Mouse (Mus musculus): ENCODE measurements at regions not wholly inside any gene's neighbourhood (a gene's known extent, or its start where the extent isn't known, plus 50 kb on each side); places are given as distances from the start of the nearest gene placed in this dataset.

DNA sequence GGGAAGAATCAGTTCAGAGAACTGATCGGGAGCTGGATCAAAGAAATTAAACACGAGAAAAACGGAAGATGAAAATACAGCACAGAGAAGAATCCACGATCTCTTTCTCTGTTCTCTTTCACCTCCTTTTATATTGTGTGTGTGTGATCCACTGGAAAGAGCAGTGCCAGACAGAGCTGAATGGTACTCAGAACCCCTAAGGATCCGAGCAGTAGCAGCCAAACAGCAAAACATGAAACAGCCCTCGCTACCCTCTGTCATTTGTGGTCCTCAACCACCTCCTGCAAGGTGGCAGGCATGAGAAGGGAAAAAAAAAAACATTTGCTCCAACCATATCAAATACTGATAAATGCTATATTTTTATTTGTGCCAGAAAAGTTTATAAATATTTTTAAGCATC, 253.4 kb downstream of the Nup35 start:
- Histone ChIP-seq H3K4me1 (ENCODE audit: control insufficient read depth, insufficient read depth, low read length) (no peaks in the 10 kb centered on the region), H3K4me3 (ENCODE audit: insufficient read depth, low read depth, low read length) (no peak overlapping the region), H3K27ac (ENCODE audit: insufficient read depth, low read depth, low read length) (no peak overlapping the region), H3K36me3 (ENCODE audit: control insufficient read depth, insufficient read depth, low read length) (no peaks in the 10 kb centered on the region), H3K27me3 (replicated peaks; ENCODE audit: control insufficient read depth, insufficient read depth, low read length) (no peaks in the 10 kb centered on the region)
- WGBS: 80% methylated on average over 6 of the region's 6 CpGs
- no peak for DNase-seq
- TF ChIP-seq CTCF (conservative IDR thresholded peaks at IDR 0.05; ENCODE audit: insufficient read depth, insufficient read length, low read depth, low read length): no peak
- TF ChIP-seq POLR2A (IDR thresholded peaks at IDR 0.05; ENCODE audit: low read depth, low read length): no peak

DNA sequence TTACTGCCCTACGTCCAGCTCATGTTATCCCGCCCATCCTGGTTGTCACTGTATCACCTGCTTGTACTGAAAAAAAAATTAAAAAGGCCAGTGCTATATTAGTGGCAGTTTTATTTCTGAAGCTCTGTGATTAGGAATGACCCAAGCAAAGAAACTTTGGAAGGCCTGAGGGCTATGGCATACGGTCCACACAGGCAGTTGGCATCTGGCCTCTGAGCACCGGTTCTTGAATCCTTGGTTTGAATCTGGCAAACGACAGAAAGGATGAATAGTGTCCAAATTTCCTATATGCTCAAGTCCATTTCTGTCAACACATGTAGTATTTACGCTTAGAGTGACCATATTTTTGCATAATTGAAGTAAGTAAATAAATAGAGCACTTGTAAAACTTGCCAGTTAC, 254.3 kb downstream of the Nup35 start:
- no peak for TF ChIP-seq CTCF (conservative IDR thresholded peaks at IDR 0.05; ENCODE audit: insufficient read depth, insufficient read length, low read depth, low read length)
- TF ChIP-seq POLR2A (IDR thresholded peaks at IDR 0.05; ENCODE audit: low read depth, low read length): no peak
- Histone ChIP-seq H3K4me1 (ENCODE audit: control insufficient read depth, insufficient read depth, low read length) (no peaks in the 10 kb centered on the region), H3K27ac (ENCODE audit: insufficient read depth, low read depth, low read length) (no peak overlapping the region), H3K27me3 (replicated peaks; ENCODE audit: control insufficient read depth, insufficient read depth, low read length) (no peaks in the 10 kb centered on the region), H3K36me3 (ENCODE audit: control insufficient read depth, insufficient read depth, low read length) (no peaks in the 10 kb centered on the region), H3K4me3 (ENCODE audit: insufficient read depth, low read depth, low read length) (no peak overlapping the region)
- WGBS: 87% methylated on average over 6 of the region's 6 CpGs
- no peak for DNase-seq

DNA sequence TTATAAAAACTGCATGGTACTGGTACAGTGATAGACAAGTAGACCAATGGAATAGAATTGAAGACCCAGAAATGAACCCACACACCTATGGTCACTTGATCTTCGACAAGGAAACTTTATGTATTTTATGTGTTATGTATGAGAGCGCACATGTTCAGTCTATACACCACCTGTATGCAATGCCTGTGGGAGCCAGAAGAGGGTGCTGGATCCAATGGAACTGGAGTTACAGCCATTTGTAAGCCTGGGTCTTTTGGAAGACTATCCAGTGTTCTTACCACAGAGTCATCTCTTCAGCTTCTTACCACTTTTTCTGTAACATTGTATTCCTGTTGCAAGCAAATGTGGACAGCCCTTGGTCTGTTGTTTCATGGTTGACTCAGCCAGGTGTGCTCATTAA, 261.4 kb downstream of the Nup35 start:
- WGBS: 88% methylated on average over 2 of the region's 2 CpGs
- no peak for DNase-seq
- no peak overlapping the region for H3K27ac ChIP-seq (ENCODE audit: insufficient read depth, low read depth, low read length)
- no peak overlapping the region for H3K4me3 ChIP-seq (ENCODE audit: insufficient read depth, low read depth, low read length)
- no peaks in the 10 kb centered on the region for H3K27me3 ChIP-seq (replicated peaks; ENCODE audit: control insufficient read depth, insufficient read depth, low read length)
- no peaks in the 10 kb centered on the region for H3K4me1 ChIP-seq (ENCODE audit: control insufficient read depth, insufficient read depth, low read length)
- TF ChIP-seq CTCF (conservative IDR thresholded peaks at IDR 0.05; ENCODE audit: insufficient read depth, insufficient read length, low read depth, low read length): peak; percentile 24; the same call in 1 of the 2 replicates
- TF ChIP-seq POLR2A (IDR thresholded peaks at IDR 0.05; ENCODE audit: low read depth, low read length): no peak
- no peaks in the 10 kb centered on the region for H3K36me3 ChIP-seq (ENCODE audit: control insufficient read depth, insufficient read depth, low read length)

DNA sequence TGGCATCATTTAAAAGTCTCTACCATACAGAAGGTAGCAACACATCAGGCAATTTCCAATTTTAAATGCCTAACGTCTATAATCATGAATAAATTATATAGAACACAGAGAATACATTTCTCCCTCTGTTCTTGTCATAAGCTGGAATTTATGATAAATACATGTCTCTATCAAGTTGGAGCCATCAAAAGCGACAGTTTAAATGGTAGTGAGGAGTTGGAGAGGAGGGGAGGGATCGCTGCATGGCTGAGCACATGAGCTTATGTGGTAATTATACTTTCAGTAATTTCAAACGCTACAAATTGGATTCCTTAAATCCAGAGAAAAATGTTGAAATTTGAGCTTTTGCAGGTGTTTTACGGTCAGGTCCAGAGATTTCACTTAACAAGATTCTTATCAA, 267.2 kb downstream of the Nup35 start:
- TF ChIP-seq POLR2A (IDR thresholded peaks at IDR 0.05; ENCODE audit: low read depth, low read length) (no peak), CTCF (conservative IDR thresholded peaks at IDR 0.05; ENCODE audit: insufficient read depth, insufficient read length, low read depth, low read length) (no peak)
- Histone ChIP-seq H3K27ac (ENCODE audit: insufficient read depth, low read depth, low read length) (no peak overlapping the region), H3K4me3 (ENCODE audit: insufficient read depth, low read depth, low read length) (no peak overlapping the region), H3K4me1 (ENCODE audit: control insufficient read depth, insufficient read depth, low read length) (no peaks in the 10 kb centered on the region), H3K36me3 (ENCODE audit: control insufficient read depth, insufficient read depth, low read length) (no peaks in the 10 kb centered on the region), H3K27me3 (replicated peaks; ENCODE audit: control insufficient read depth, insufficient read depth, low read length) (no peaks in the 10 kb centered on the region)
- DNase-seq: no peak
- WGBS: 87% methylated on average over 5 of the region's 5 CpGs

- H3K4me1 ChIP-seq (ENCODE audit: control insufficient read depth, insufficient read depth, low read length): no peaks in the 10 kb centered on the region
- 36% methylated on average over 3 of the region's 3 CpGs for WGBS
- no peaks in the 10 kb centered on the region; the same call in 1 of the 2 replicates for H3K27me3 ChIP-seq (replicated peaks; ENCODE audit: control insufficient read depth, insufficient read depth, low read length)
- no peak for DNase-seq
- H3K4me3 ChIP-seq (ENCODE audit: insufficient read depth, low read depth, low read length): no peak overlapping the region
- TF ChIP-seq POLR2A (IDR thresholded peaks at IDR 0.05; ENCODE audit: low read depth, low read length): no peak
- TF ChIP-seq CTCF (conservative IDR thresholded peaks at IDR 0.05; ENCODE audit: insufficient read depth, insufficient read length, low read depth, low read length): no peak
- no peak overlapping the region for H3K27ac ChIP-seq (ENCODE audit: insufficient read depth, low read depth, low read length)
- H3K36me3 ChIP-seq (ENCODE audit: control insufficient read depth, insufficient read depth, low read length): no peaks in the 10 kb centered on the region
Measured at GRCm38 (mm10) chr2:80902050-80902449, 285.0 kb downstream of the Nup35 start.

DNA sequence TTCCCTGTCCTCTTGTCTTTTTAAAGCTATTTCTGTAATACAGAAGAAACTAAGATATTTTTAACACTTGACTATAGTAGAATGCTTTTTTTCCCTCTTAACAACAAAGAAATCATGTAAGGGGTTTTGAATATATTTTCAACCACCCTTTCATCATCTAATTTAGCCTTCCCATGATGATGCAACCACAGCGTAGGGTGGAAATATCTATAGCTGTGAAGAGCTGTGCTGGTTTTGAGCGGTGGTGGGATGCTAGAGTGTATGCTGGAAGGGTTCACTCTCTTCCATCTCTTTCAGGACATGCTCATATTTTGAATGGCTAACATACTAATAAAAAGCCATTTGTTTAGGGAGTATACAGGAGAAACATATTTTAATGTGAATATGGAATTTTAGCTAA, 296.4 kb downstream of the Nup35 start:
- no peak overlapping the region for H3K4me3 ChIP-seq (ENCODE audit: insufficient read depth, low read depth, low read length)
- H3K27me3 ChIP-seq (replicated peaks; ENCODE audit: control insufficient read depth, insufficient read depth, low read length): no peaks in the 10 kb centered on the region
- H3K36me3 ChIP-seq (ENCODE audit: control insufficient read depth, insufficient read depth, low read length): no peaks in the 10 kb centered on the region
- WGBS: 95% methylated on average over 2 of the region's 2 CpGs
- H3K27ac ChIP-seq (ENCODE audit: insufficient read depth, low read depth, low read length): no peak overlapping the region
- no peak for TF ChIP-seq CTCF (conservative IDR thresholded peaks at IDR 0.05; ENCODE audit: insufficient read depth, insufficient read length, low read depth, low read length)
- no peak for TF ChIP-seq POLR2A (IDR thresholded peaks at IDR 0.05; ENCODE audit: low read depth, low read length)
- no peak for DNase-seq
- no peaks in the 10 kb centered on the region for H3K4me1 ChIP-seq (ENCODE audit: control insufficient read depth, insufficient read depth, low read length)

DNA sequence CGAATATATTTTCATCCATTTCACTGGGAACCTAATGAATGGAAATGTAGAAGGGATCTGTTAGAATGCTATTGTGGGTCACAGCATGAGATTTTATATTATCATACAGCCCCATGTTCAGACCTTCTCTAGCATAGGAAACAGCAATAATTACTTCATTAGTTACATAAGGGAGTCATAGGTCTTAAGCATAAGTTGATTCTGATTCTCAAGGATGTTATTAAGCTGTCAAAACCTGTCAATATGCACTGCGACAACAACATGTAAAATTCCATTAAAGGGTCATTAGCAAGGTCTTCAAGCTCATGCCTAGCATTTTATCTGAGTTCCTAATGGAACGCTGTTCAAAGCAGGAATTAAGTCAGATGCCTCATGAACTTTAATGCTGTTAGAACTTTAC, 328.5 kb downstream of the Nup35 start:
- Histone ChIP-seq H3K27me3 (replicated peaks; ENCODE audit: control insufficient read depth, insufficient read depth, low read length) (no peaks in the 10 kb centered on the region; the same call in 1 of the 2 replicates), H3K27ac (ENCODE audit: insufficient read depth, low read depth, low read length) (no peak overlapping the region), H3K4me3 (ENCODE audit: insufficient read depth, low read depth, low read length) (no peak overlapping the region), H3K4me1 (ENCODE audit: control insufficient read depth, insufficient read depth, low read length) (no peaks in the 10 kb centered on the region), H3K36me3 (ENCODE audit: control insufficient read depth, insufficient read depth, low read length) (no peaks in the 10 kb centered on the region)
- TF ChIP-seq POLR2A (IDR thresholded peaks at IDR 0.05; ENCODE audit: low read depth, low read length) (no peak), CTCF (conservative IDR thresholded peaks at IDR 0.05; ENCODE audit: insufficient read depth, insufficient read length, low read depth, low read length) (no peak)
- DNase-seq: no peak
- 93% methylated on average over 3 of the region's 3 CpGs for WGBS

GRCm38 (mm10) chr2:80966766-80967165, 349.7 kb downstream of the Nup35 start:
- WGBS: 85% methylated on average over 5 of the region's 5 CpGs
- Histone ChIP-seq H3K27me3 (replicated peaks; ENCODE audit: control insufficient read depth, insufficient read depth, low read length) (no peaks in the 10 kb centered on the region), H3K27ac (ENCODE audit: insufficient read depth, low read depth, low read length) (no peak overlapping the region), H3K4me3 (ENCODE audit: insufficient read depth, low read depth, low read length) (no peak overlapping the region), H3K36me3 (ENCODE audit: control insufficient read depth, insufficient read depth, low read length) (no peaks in the 10 kb centered on the region), H3K4me1 (ENCODE audit: control insufficient read depth, insufficient read depth, low read length) (peaks cover 4% of the 10 kb centered on the region; the same call in 1 of the 2 replicates)
- DNase-seq: no peak
- TF ChIP-seq CTCF (conservative IDR thresholded peaks at IDR 0.05; ENCODE audit: insufficient read depth, insufficient read length, low read depth, low read length): no peak
- TF ChIP-seq POLR2A (IDR thresholded peaks at IDR 0.05; ENCODE audit: low read depth, low read length): no peak
